Mouse (Mus musculus): ENCODE measurements around the gene Sipa1. TPM values are rescaled to one million over a fixed set of nuclear protein-coding genes. Genes with fewer than 3 reads are reported as not detected.

The Sipa1 gene
- polyA plus RNA-seq, 1 experiment from 2014 or later = 21.5 TPM

GRCm38 (mm10) chr19:5684985-5685384 is 21.5 kb upstream of the Sipa1 start:
- no peaks in the 10 kb centered on the region for H3K9me3 ChIP-seq
- 91% methylated on average over 13 of the region's 13 CpGs for WGBS
- H3K4me2 ChIP-seq (replicated peaks) = no peak overlapping the region
- no peak for ATAC-seq
- no peak overlapping the region for H3K4me3 ChIP-seq (replicated peaks)
- no peaks in the 10 kb centered on the region for H3K27me3 ChIP-seq (replicated peaks)
- H3K27ac ChIP-seq = no peak overlapping the region
- peaks cover 12% of the 10 kb centered on the region for H3K4me1 ChIP-seq (replicated peaks)
- H3K9ac ChIP-seq = no peak overlapping the region
- peaks cover 59% of the 10 kb centered on the region for H3K36me3 ChIP-seq

GRCm38 (mm10) chr19:5684236-5684635 is 20.7 kb upstream of the Sipa1 start:
- Histone ChIP-seq H3K9me3 (no peaks in the 10 kb centered on the region), H3K36me3 (peaks cover 63% of the 10 kb centered on the region), H3K4me3 (replicated peaks) (no peak overlapping the region), H3K4me2 (replicated peaks) (no peak overlapping the region), H3K9ac (no peak overlapping the region), H3K27ac (no peak overlapping the region), H3K4me1 (replicated peaks) (peaks cover 12% of the 10 kb centered on the region), H3K27me3 (replicated peaks) (no peaks in the 10 kb centered on the region)
- ATAC-seq = no peak
- WGBS = 90% methylated on average over 12 of the region's 12 CpGs

- no peaks in the 10 kb centered on the region for H3K9me3 ChIP-seq
- no peak for ATAC-seq
- H3K4me1 ChIP-seq (replicated peaks) = no peaks in the 10 kb centered on the region
- H3K36me3 ChIP-seq = peaks cover 76% of the 10 kb centered on the region
- no peak overlapping the region for H3K27ac ChIP-seq
- H3K4me2 ChIP-seq (replicated peaks) = no peak overlapping the region
- no peak overlapping the region for H3K9ac ChIP-seq
- WGBS = 80% methylated on average over 4 of the region's 4 CpGs
- H3K27me3 ChIP-seq (replicated peaks) = no peaks in the 10 kb centered on the region
- no peak overlapping the region for H3K4me3 ChIP-seq (replicated peaks)
Measured at GRCm38 (mm10) chr19:5680432-5680831, 16.9 kb upstream of the Sipa1 start.

GRCm38 (mm10) chr19:5668372-5668771 is 4.9 kb upstream of the Sipa1 start:
- WGBS = 73% methylated on average over 4 of the region's 4 CpGs

GRCm38 (mm10) chr19:5666386-5666785 is 2.9 kb upstream of the Sipa1 start:
- no peaks in the 10 kb centered on the region for H3K9me3 ChIP-seq
- H3K9ac ChIP-seq = no peak overlapping the region
- no peaks in the 10 kb centered on the region for H3K27me3 ChIP-seq (replicated peaks)
- H3K36me3 ChIP-seq = peaks cover 24% of the 10 kb centered on the region
- H3K4me3 ChIP-seq (replicated peaks) = no peak overlapping the region
- no peak for ATAC-seq
- H3K27ac ChIP-seq = no peak overlapping the region
- WGBS = 87% methylated on average over 18 of the region's 18 CpGs
- H3K4me2 ChIP-seq (replicated peaks) = no peak overlapping the region
- H3K4me1 ChIP-seq (replicated peaks) = peaks cover 23% of the 10 kb centered on the region

More at GRCm38 (mm10) chr19:5668372-5668771, 4.9 kb upstream of the Sipa1 start:
- peaks cover 41% of the 10 kb centered on the region for H3K36me3 ChIP-seq
- no peak overlapping the region for H3K4me2 ChIP-seq (replicated peaks)
- no peak overlapping the region for H3K9ac ChIP-seq
- peaks cover 10% of the 10 kb centered on the region for H3K4me1 ChIP-seq (replicated peaks)
- H3K4me3 ChIP-seq (replicated peaks) = no peak overlapping the region
- no peaks in the 10 kb centered on the region for H3K27me3 ChIP-seq (replicated peaks)
- H3K9me3 ChIP-seq = no peaks in the 10 kb centered on the region
- no peak overlapping the region for H3K27ac ChIP-seq
- no peak for ATAC-seq

- Histone ChIP-seq H3K4me2 (replicated peaks) (no peak overlapping the region), H3K27ac (no peak overlapping the region), H3K9me3 (no peaks in the 10 kb centered on the region), H3K4me3 (replicated peaks) (no peak overlapping the region), H3K27me3 (replicated peaks) (no peaks in the 10 kb centered on the region), H3K36me3 (peaks cover 17% of the 10 kb centered on the region), H3K4me1 (replicated peaks) (peaks cover 23% of the 10 kb centered on the region), H3K9ac (no peak overlapping the region)
- WGBS = 81% methylated on average over 15 of the region's 15 CpGs
- peak; percentile 6; the same call in 1 of the 2 replicates for ATAC-seq
Measured at GRCm38 (mm10) chr19:5665465-5665864, 2.0 kb upstream of the Sipa1 start.

- H3K4me1 ChIP-seq (replicated peaks) = peaks cover 23% of the 10 kb centered on the region
- no peak overlapping the region for H3K9ac ChIP-seq
- WGBS = 93% methylated on average over 10 of the region's 10 CpGs
- no peak for ATAC-seq
- H3K27me3 ChIP-seq (replicated peaks) = no peaks in the 10 kb centered on the region
- no peak overlapping the region for H3K4me3 ChIP-seq (replicated peaks)
- no peak overlapping the region for H3K4me2 ChIP-seq (replicated peaks)
- H3K27ac ChIP-seq = no peak overlapping the region
- peaks cover 16% of the 10 kb centered on the region for H3K36me3 ChIP-seq
- no peaks in the 10 kb centered on the region for H3K9me3 ChIP-seq
Measured at GRCm38 (mm10) chr19:5664669-5665257, 1.3 kb upstream of the Sipa1 start.

- peak overlapping the region; percentile 52 for H3K4me3 ChIP-seq (replicated peaks)
- no peak for ATAC-seq
- H3K27ac ChIP-seq = peak overlapping the region; percentile 94
- peak overlapping the region; percentile 57; the same call in 1 of the 2 replicates for H3K9ac ChIP-seq
- peaks cover 15% of the 10 kb centered on the region for H3K36me3 ChIP-seq
- H3K27me3 ChIP-seq (replicated peaks) = no peaks in the 10 kb centered on the region
- WGBS = 77% methylated on average over 8 of the region's 8 CpGs
- peaks cover 23% of the 10 kb centered on the region for H3K4me1 ChIP-seq (replicated peaks)
- H3K9me3 ChIP-seq = no peaks in the 10 kb centered on the region
- peak overlapping the region; percentile 73 for H3K4me2 ChIP-seq (replicated peaks)
Measured at GRCm38 (mm10) chr19:5662310-5662709, 1.2 kb downstream of the Sipa1 start.

GRCm38 (mm10) chr19:5660942-5661751 is 2.4 kb downstream of the Sipa1 start:
- Histone ChIP-seq H3K9me3 (no peaks in the 10 kb centered on the region), H3K27ac (peak overlapping the region; percentile 57), H3K27me3 (replicated peaks) (no peaks in the 10 kb centered on the region; the same call in 1 of the 2 replicates), H3K4me1 (replicated peaks) (peaks cover 23% of the 10 kb centered on the region), H3K9ac (peak overlapping the region; percentile 17; the same call in 1 of the 2 replicates), H3K4me2 (replicated peaks) (peak overlapping the region; percentile 73), H3K36me3 (peaks cover 12% of the 10 kb centered on the region), H3K4me3 (replicated peaks) (peak overlapping the region; percentile 18; the same call in 1 of the 2 replicates)
- no peak for ATAC-seq
- 78% methylated on average over 13 of the region's 16 CpGs for WGBS

GRCm38 (mm10) chr19:5654720-5655298 is 8.7 kb downstream of the Sipa1 start:
- WGBS = 22% methylated on average over 43 of the region's 43 CpGs
- ATAC-seq = peak; percentile 22
- H3K9ac ChIP-seq = peak overlapping the region; percentile 39

GRCm38 (mm10) chr19:5653969-5654719 is 9.4 kb downstream of the Sipa1 start:
- WGBS = 13% methylated on average over 62 of the region's 62 CpGs
- Histone ChIP-seq H3K27ac (no peak overlapping the region), H3K27me3 (replicated peaks) (peaks cover 8% of the 10 kb centered on the region), H3K9me3 (no peaks in the 10 kb centered on the region), H3K36me3 (peaks cover 8% of the 10 kb centered on the region), H3K4me2 (replicated peaks) (peak overlapping the region; percentile 86), H3K9ac (peak overlapping the region; percentile 39), H3K4me1 (replicated peaks) (peaks cover 21% of the 10 kb centered on the region), H3K4me3 (replicated peaks) (peak overlapping the region; percentile 39)
- ATAC-seq = peak; percentile 91

More at GRCm38 (mm10) chr19:5654720-5655298, 8.7 kb downstream of the Sipa1 start:
- Histone ChIP-seq H3K27me3 (replicated peaks) (peaks cover 8% of the 10 kb centered on the region), H3K4me2 (replicated peaks) (peak overlapping the region; percentile 86), H3K36me3 (peaks cover 8% of the 10 kb centered on the region), H3K9me3 (no peaks in the 10 kb centered on the region), H3K4me3 (replicated peaks) (peak overlapping the region; percentile 39), H3K27ac (no peak overlapping the region), H3K4me1 (replicated peaks) (peaks cover 14% of the 10 kb centered on the region)

GRCm38 (mm10) chr19:5652570-5652969 is 10.9 kb downstream of the Sipa1 start:
- ATAC-seq = no peak
- Histone ChIP-seq H3K9me3 (no peaks in the 10 kb centered on the region), H3K4me3 (replicated peaks) (no peak overlapping the region), H3K9ac (no peak overlapping the region), H3K4me2 (replicated peaks) (no peak overlapping the region), H3K27me3 (replicated peaks) (peaks cover 8% of the 10 kb centered on the region), H3K4me1 (replicated peaks) (peaks cover 34% of the 10 kb centered on the region), H3K27ac (no peak overlapping the region), H3K36me3 (peaks cover 8% of the 10 kb centered on the region)
- WGBS = 87% methylated on average over 6 of the region's 6 CpGs

Measured in intestine, embryonic 15.5 days (tissue).